Mouse (Mus musculus) lung, postnatal 0 days (tissue): Measurements from ENCODE around the gene Acvr1.

ENCODE experiments used
- CTCF ChIP-seq: IDR thresholded peaks from 2 replicates; pipeline ENCODE4 v1.5.1; 2016; ENCODE audit warnings: antibody characterized with exemption, mild to moderate bottlenecking
- EP300 ChIP-seq: IDR thresholded peaks from 2 replicates; pipeline ENCODE4 v1.6.1; 2016; ENCODE audit warnings: antibody characterized with exemption, mild to moderate bottlenecking, control low read depth

- TF ChIP-seq EP300 (no peak), CTCF (no peak)
Observed at GRCm38 (mm10) chr2:58590055-58590454, 23.1 kb upstream of the Acvr1 start.
